Mouse (Mus musculus) midbrain, embryonic 16.5 days (tissue): Measurements from ENCODE around the gene Olfr1320. TPM values are rescaled to one million over a fixed set of nuclear protein-coding genes. Genes with fewer than 3 reads are reported as not detected.
"Not testable (repeated sequence)": the region's sequence is repeated elsewhere in the genome, so short reads cannot be mapped to it uniquely, and the experiment has no call there.

ENCODE experiments used
- ATAC-seq: fragments of 200-750 bp; cut with Nextera tagmentation; 2 replicates; pipeline ENCODE4 v1.8.0; 2017; ENCODE audit warnings: moderate TSS enrichment
- H3K27ac ChIP-seq: fragments of 300-500 bp; sonication (generic); 2 replicates; pipeline ENCODE4 v1.5.1; 2014; ENCODE audit warnings: mild to moderate bottlenecking, low read length, mixed read lengths
- H3K27me3 ChIP-seq: fragments of 300-500 bp; sonication (generic); 2 replicates; pipeline ENCODE4 v1.6.1; 2014; ENCODE audit warnings: low read depth, low read length, mixed read lengths; ENCODE audit not compliant: control insufficient read depth, insufficient read depth
- H3K36me3 ChIP-seq: fragments of 300-500 bp; sonication (generic); 2 replicates; pipeline ENCODE4 v1.6.1; 2014; ENCODE audit warnings: mild to moderate bottlenecking, low read length, moderate library complexity, mixed read lengths; ENCODE audit not compliant: control insufficient read depth, insufficient read depth
- H3K4me1 ChIP-seq: fragments of 300-500 bp; sonication (generic); 2 replicates; pipeline ENCODE4 v1.6.1; 2014; ENCODE audit warnings: mild to moderate bottlenecking, low read length, mixed read lengths; ENCODE audit not compliant: control insufficient read depth, insufficient read depth
- H3K4me2 ChIP-seq: fragments of 300-500 bp; sonication (generic); 2 replicates; pipeline ENCODE4 v1.6.1; 2014; ENCODE audit warnings: mild to moderate bottlenecking, low read length, mixed read lengths
- H3K4me3 ChIP-seq: fragments of 300-500 bp; sonication (generic); 2 replicates; pipeline ENCODE4 v1.5.1; 2014; ENCODE audit warnings: low read depth, mild to moderate bottlenecking, low read length, moderate library complexity, mixed read lengths
- H3K9ac ChIP-seq: fragments of 300-500 bp; sonication (generic); 2 replicates; pipeline ENCODE4 v1.6.1; 2014; ENCODE audit warnings: low read depth, low read length, mixed read lengths
- H3K9me3 ChIP-seq: fragments of 300-500 bp; sonication (generic); replicated peaks from 2 replicates; pipeline ENCODE4 v1.6.1; 2014; ENCODE audit warnings: mild to moderate bottlenecking, low read length, mixed read lengths; ENCODE audit not compliant: control insufficient read depth, poor library complexity, severe bottlenecking
- WGBS: fragments of 180-500 bp; shearing (Covaris S2); extraction: QIAGEN DNeasy Blood & Tissue Kit; methylation state at CpG from one replicate; pipeline ENCODE4 v1.1.7; 2014; 5-methylcytosine and 5-hydroxymethylcytosine counted together
- polyA plus RNA-seq: library from polyadenylated mRNA; unstranded; fragments of >200 nt; fragmentation: Nextera tagmentation; extraction: Ambion mirVana; gene quantifications from 2 replicates; pipeline ENCODE4 v1.2.1, GENCODE M21; 2015

Olfr1320 gene
- not detected in 2 replicates for polyA plus RNA-seq

DNA sequence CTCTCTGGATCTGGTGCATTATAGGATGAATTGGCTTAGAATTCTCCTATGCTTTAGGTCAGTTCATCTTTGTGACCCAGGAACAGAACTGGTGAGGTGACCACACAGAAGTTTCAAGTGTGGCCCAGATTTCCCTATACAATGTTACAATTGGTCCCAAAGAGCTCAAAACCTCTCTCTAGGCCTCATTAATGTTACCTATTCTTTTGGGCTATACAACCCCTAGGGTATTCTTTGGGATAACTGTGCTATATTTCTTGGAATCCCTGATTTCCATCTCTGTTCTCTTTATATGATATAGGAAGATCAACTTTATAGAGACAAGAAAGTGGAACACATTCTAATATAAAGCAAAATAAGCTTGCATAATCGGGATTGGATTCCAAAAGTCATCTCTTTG is at the start of gene Olfr1320:
TSS of gene Olfr1320 (plus strand) at position 301 of the 400 bp plus-strand sequence.
- H3K27ac ChIP-seq: no peak within 1 kb of the TSS
- no peak within 1 kb of the TSS for H3K9ac ChIP-seq
- no peaks in the 10 kb centered on the region for H3K36me3 ChIP-seq
- H3K27me3 ChIP-seq: no peaks in the 10 kb centered on the region
- 92% methylated on average over 1 of the region's 1 CpGs for WGBS
- ATAC-seq: no peak
- no peaks in the 10 kb centered on the region for H3K9me3 ChIP-seq
- H3K4me3 ChIP-seq: no peak within 1 kb of the TSS
- H3K4me1 ChIP-seq: no peaks in the 10 kb centered on the region
- H3K4me2 ChIP-seq: no peak within 1 kb of the TSS

DNA sequence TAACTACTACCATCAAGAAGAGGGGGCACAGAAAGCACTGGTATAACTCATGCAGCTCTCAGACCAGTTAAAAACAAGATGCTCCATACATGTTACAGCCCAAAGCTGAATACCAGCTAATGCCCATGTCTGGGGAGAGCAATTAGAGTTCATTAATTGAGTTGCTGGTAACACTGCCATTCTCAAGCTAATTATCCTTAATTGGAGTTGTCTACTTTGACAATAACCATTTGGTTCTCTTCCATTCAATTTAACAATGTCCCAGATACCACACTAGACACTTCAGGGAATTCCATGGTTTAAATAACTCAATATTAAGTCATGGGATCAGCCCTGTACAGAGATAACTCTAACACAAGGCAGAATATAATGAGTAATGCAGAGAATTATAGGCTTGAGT is 44.6 kb upstream of the Olfr1320 start:
- no peak overlapping the region for H3K4me2 ChIP-seq
- H3K9me3 ChIP-seq: no peaks in the 10 kb centered on the region
- no peak overlapping the region for H3K9ac ChIP-seq
- H3K36me3 ChIP-seq: no peaks in the 10 kb centered on the region
- no peak overlapping the region for H3K27ac ChIP-seq
- H3K4me1 ChIP-seq: no peaks in the 10 kb centered on the region
- ATAC-seq: no peak
- H3K27me3 ChIP-seq: no peaks in the 10 kb centered on the region
- H3K4me3 ChIP-seq: no peak overlapping the region

DNA sequence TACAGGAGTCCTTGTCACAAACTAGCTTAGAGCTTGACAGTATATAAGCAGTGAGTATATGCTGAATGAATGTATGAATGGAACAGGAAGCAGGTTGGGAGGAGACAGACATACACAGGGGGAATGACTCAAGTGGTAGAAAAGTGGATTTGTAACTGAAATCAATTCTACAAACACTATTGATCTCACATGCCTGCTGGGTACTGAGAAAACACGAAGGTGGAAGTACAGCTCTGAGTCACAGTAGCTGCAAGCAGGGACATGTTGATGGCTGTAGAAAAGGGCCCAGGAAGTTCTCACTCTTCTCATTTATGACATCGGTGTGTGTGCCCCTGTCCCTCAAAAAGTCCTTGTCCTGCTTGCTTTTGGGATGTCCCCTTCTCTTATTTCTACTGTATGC is 40.9 kb upstream of the Olfr1320 start:
- no peak overlapping the region for H3K9ac ChIP-seq
- no peak overlapping the region for H3K4me3 ChIP-seq
- H3K36me3 ChIP-seq: no peaks in the 10 kb centered on the region
- H3K4me1 ChIP-seq: no peaks in the 10 kb centered on the region
- WGBS: 68% methylated on average over 2 of the region's 2 CpGs
- no peaks in the 10 kb centered on the region for H3K9me3 ChIP-seq
- H3K27ac ChIP-seq: no peak overlapping the region
- no peak for ATAC-seq
- no peak overlapping the region for H3K4me2 ChIP-seq
- H3K27me3 ChIP-seq: no peaks in the 10 kb centered on the region

DNA sequence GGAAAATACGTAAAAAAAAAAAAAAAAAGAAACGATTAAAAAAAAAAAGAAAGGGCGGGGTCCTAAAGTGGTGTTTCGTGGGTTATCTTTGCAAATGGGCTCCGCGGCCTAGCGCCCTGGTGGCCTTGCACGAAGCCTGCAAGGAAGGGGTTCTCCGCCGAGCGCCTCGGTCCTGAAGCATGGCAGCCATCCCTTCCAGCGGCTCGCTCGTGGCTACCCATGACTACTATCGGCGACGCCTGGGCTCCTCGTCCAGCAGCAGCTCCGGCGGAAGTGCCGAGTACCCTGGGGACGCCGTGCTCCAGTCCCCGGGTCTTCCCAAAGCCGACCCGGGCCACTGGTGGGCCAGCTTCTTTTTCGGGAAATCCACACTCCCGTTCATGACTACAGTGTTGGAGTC is 11.4 kb upstream of the Olfr1320 start:
- H3K4me3 ChIP-seq, H3K4me1 ChIP-seq, H3K4me2 ChIP-seq, H3K9ac ChIP-seq, H3K27ac ChIP-seq, H3K9me3 ChIP-seq, ATAC-seq, H3K36me3 ChIP-seq, H3K27me3 ChIP-seq: not testable (repeated sequence)
- WGBS: 92% methylated on average over 27 of the region's 29 CpGs

Other genes with a start within 250 kb of the Olfr1320 start
- gene Arhgap36, start 208.4 kb upstream of the Olfr1320 start, polyA plus RNA-seq: 4.0 and 4.8 TPM in 2 replicates
- gene Olfr1321, start 62.7 kb downstream of the Olfr1320 start, polyA plus RNA-seq: not detected in 2 replicates
- 14.8 and 15.4 TPM in 2 replicates for gene Igsf1, start 125.4 kb downstream of the Olfr1320 start, polyA plus RNA-seq
- not detected in 2 replicates for gene Olfr1322, start 219.2 kb downstream of the Olfr1320 start, polyA plus RNA-seq